Mouse (Mus musculus): ENCODE measurements around the gene Caskin2. TPM values are rescaled to one million over a fixed set of nuclear protein-coding genes. Genes with fewer than 3 reads are reported as not detected.

Gene Caskin2
- polyA plus RNA-seq, 1 experiment from 2014 or later = 5.7 TPM

DNA sequence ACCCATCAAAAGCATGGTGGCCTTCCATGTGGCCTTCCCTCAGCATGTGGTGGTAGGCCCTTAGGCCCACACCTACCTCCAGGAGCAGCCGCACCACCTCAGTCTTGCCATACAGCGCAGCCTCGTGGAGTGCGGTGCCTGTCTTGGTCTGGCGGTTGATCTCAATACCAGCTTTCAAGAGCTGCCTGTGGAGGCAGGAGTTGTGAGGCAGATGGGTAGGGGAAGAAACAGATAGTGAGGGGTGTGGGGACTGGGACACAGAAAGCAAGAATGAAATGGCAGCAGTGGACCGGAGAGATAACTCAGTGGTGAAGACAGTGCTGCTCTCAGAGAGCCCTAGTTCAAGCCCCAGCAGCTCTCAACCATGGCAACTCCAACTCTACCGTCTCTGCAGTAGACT, 8.4 kb downstream of the Caskin2 start:
- H3K4me3 ChIP-seq (replicated peaks) = peak overlapping the region; percentile 51
- no peaks in the 10 kb centered on the region for H3K9me3 ChIP-seq (replicated peaks)
- H3K4me1 ChIP-seq (replicated peaks) = peaks cover 77% of the 10 kb centered on the region
- H3K27ac ChIP-seq (replicated peaks) = peak overlapping the region; percentile 91
- H3K4me2 ChIP-seq = peak overlapping the region; percentile 69
- H3K9ac ChIP-seq = peak overlapping the region; percentile 52
- H3K27me3 ChIP-seq = no peaks in the 10 kb centered on the region
- 19% methylated on average over 7 of the region's 7 CpGs for WGBS (ENCODE audit: insufficient replicate concordance)
- ATAC-seq (ENCODE audit: insufficient read depth) = peak; percentile 90
- H3K36me3 ChIP-seq (replicated peaks) = peaks cover 74% of the 10 kb centered on the region

DNA sequence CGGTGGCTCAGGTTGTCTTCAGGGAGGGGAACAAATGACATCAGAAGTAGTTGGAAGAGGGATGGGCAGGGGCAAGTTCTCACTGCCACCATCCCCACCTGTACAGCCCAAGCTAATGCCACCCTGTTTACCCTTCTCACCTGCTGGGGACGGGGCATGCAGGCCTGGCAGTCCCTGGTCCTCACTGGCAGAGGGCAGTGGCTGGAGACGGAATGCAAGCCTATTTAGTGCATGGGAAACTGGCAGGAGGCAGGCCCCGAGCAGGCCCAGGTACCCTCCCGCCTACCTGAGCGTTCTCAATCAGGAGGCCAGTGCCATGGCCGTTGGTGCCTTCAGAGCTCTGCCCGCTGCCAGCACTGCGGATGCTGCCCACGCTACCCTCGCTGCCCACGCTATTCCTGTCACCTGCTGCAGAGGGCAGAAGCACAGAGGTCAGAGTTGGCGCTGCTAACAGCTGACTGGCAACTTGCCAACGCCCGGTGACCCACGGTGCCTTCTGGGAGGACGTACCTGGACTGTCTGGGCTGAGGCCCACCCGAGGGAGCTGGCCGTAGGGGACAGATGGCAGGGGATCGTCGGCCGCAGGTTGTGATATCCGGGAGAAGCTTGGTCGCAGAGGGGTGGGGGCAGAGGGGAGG, 10.2 kb downstream of the Caskin2 start:
- peaks cover 59% of the 10 kb centered on the region for H3K4me1 ChIP-seq (replicated peaks)

DNA sequence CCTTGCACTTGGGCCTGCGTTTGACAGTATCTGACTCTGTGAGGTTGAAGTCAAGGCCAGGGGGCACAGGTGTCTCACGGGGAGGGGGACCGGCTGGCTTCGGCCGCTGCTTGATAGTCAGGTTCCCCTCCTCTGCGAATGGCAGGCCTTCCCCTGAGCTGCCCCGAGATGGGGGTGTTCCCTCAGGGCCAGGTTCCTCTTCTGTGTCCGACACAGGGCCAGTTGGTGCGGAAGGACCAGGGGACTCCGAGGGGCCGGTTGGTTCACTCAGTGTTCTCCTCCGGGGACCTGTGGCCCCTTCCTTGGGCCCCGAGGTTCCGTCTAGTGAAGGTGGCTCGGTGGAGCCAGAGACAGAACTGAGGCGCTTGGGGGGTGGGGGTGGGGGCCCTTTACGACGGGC, 12.5 kb downstream of the Caskin2 start:
- H3K36me3 ChIP-seq (replicated peaks) = peaks cover 92% of the 10 kb centered on the region
- no peaks in the 10 kb centered on the region for H3K9me3 ChIP-seq (replicated peaks)
- WGBS (ENCODE audit: insufficient replicate concordance) = 80% methylated on average over 18 of the region's 18 CpGs
- no peak overlapping the region for H3K9ac ChIP-seq
- H3K4me2 ChIP-seq = no peak overlapping the region
- H3K27me3 ChIP-seq = no peaks in the 10 kb centered on the region
- ATAC-seq (ENCODE audit: insufficient read depth) = no peak
- peaks cover 37% of the 10 kb centered on the region for H3K4me1 ChIP-seq (replicated peaks)
- H3K4me3 ChIP-seq (replicated peaks) = no peak overlapping the region
- H3K27ac ChIP-seq (replicated peaks) = no peak overlapping the region

More for the DNA sequence above, 10.2 kb downstream of the Caskin2 start:
- Histone ChIP-seq H3K27me3 (no peaks in the 10 kb centered on the region), H3K4me2 (peak overlapping the region; percentile 69), H3K4me3 (replicated peaks) (peak overlapping the region; percentile 51; the same call in 1 of the 2 replicates), H3K36me3 (replicated peaks) (peaks cover 88% of the 10 kb centered on the region), H3K27ac (replicated peaks) (no peak overlapping the region; the same call in 1 of the 2 replicates), H3K9me3 (replicated peaks) (no peaks in the 10 kb centered on the region), H3K9ac (no peak overlapping the region)
- ATAC-seq (ENCODE audit: insufficient read depth) = no peak
- 90% methylated on average over 24 of the region's 24 CpGs for WGBS (ENCODE audit: insufficient replicate concordance)

DNA sequence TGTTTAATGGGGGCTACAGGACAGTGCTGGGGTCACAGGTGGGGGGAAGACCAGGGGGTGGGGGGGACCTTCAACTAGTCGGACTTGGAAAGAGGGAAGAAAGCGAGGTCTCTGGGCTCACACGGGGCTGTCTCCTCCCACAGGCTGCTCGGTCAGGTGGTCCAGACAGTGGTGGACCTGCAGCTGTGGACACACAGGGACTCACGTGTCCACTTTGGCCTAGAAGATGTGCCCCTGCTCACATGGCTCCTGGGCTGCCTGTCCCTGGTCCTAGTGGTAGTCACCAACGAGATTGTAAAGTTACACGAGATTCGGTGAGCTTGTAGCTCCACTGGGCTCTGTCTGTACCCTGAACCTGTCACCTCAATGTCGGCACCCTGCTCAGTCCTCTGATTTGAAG, 15.8 kb downstream of the Caskin2 start:
- no peak overlapping the region for H3K4me3 ChIP-seq (replicated peaks)
- WGBS (ENCODE audit: insufficient replicate concordance) = 79% methylated on average over 9 of the region's 9 CpGs
- peaks cover 100% of the 10 kb centered on the region for H3K36me3 ChIP-seq (replicated peaks)
- no peaks in the 10 kb centered on the region for H3K27me3 ChIP-seq
- H3K9me3 ChIP-seq (replicated peaks) = no peaks in the 10 kb centered on the region
- no peak overlapping the region for H3K27ac ChIP-seq (replicated peaks)
- no peak for ATAC-seq (ENCODE audit: insufficient read depth)
- H3K4me2 ChIP-seq = no peak overlapping the region
- no peak overlapping the region for H3K9ac ChIP-seq
- peaks cover 9% of the 10 kb centered on the region; the same call in 1 of the 2 replicates for H3K4me1 ChIP-seq (replicated peaks)

DNA sequence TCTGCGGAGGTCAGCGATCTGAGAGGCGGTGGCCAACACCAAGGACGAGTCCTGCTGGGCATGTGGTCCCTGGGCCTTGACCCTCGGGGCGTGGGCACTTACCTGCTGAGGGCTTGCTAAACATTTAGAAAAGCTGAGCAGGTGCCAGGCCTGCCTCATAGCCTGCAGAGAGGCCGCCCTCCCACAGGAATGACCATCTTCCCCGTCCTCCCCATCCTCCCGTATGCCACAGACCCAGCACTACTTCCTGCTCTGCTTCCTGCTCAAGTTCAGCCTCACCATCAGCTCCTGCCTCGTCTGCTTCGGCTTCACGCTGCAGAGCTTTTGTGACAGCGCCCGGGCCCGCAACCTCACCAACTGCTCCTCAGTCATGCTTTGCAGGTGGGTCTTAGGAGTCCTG, 16.5 kb downstream of the Caskin2 start:
- Histone ChIP-seq H3K9me3 (replicated peaks) (no peaks in the 10 kb centered on the region), H3K9ac (no peak overlapping the region), H3K4me2 (no peak overlapping the region), H3K27ac (replicated peaks) (no peak overlapping the region), H3K36me3 (replicated peaks) (peaks cover 100% of the 10 kb centered on the region), H3K27me3 (no peaks in the 10 kb centered on the region), H3K4me1 (replicated peaks) (peaks cover 1% of the 10 kb centered on the region; the same call in 1 of the 2 replicates), H3K4me3 (replicated peaks) (no peak overlapping the region)
- no peak for ATAC-seq (ENCODE audit: insufficient read depth)
- 67% methylated on average over 15 of the region's 15 CpGs for WGBS (ENCODE audit: insufficient replicate concordance)

DNA sequence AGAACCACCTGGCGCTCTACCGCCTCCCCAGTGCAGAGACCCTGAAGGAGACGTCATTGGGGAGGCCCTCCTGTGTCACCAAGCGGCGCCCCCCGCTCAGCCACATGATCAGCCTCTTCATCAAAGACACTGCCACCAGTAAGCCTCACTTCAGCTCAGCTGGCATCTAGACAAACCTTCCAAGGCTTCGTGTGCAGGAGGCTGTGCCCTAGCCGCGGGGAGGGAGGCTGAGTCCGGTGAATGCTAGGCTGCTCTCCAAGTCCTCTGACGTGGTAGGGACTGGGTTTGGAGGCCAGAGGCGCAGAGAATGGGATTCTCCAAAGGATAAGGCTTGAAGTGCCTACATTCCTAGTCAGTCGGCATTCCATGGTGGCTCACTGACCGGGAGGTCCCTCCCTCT, 21.1 kb downstream of the Caskin2 start:
- WGBS (ENCODE audit: insufficient replicate concordance) = 86% methylated on average over 14 of the region's 14 CpGs
- H3K36me3 ChIP-seq (replicated peaks) = peaks cover 89% of the 10 kb centered on the region

DNA sequence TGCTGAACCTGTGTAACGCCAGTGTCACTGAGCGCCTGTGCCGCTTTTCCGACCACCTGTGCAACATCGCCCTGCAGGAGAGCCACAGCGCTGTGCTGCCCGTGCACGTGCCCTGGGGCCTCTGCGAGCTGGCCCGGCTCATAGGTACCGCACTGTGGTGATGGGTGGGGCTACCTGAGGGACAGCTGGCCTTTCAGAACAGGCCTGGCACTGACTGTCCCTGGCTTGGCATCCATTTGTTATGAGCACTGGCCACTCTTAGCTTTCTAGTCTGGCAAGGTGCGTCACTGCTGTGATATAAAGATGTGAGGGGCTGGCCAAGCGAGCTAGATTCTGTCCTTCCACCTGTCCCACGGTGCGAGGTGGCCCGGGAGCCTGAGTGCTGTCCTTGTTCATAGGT, 21.5 kb downstream of the Caskin2 start:
- H3K9ac ChIP-seq = no peak overlapping the region
- no peak for ATAC-seq (ENCODE audit: insufficient read depth)
- no peaks in the 10 kb centered on the region; the same call in 1 of the 2 replicates for H3K4me1 ChIP-seq (replicated peaks)
- H3K4me2 ChIP-seq = no peak overlapping the region
- H3K27ac ChIP-seq (replicated peaks) = no peak overlapping the region
- H3K4me3 ChIP-seq (replicated peaks) = no peak overlapping the region
- H3K27me3 ChIP-seq = no peaks in the 10 kb centered on the region
- 92% methylated on average over 16 of the region's 16 CpGs for WGBS (ENCODE audit: insufficient replicate concordance)
- H3K9me3 ChIP-seq (replicated peaks) = no peaks in the 10 kb centered on the region
- peaks cover 85% of the 10 kb centered on the region for H3K36me3 ChIP-seq (replicated peaks)

More for the DNA sequence above, 21.1 kb downstream of the Caskin2 start:
- no peak for ATAC-seq (ENCODE audit: insufficient read depth)
- no peaks in the 10 kb centered on the region for H3K9me3 ChIP-seq (replicated peaks)
- no peak overlapping the region for H3K9ac ChIP-seq
- no peaks in the 10 kb centered on the region for H3K27me3 ChIP-seq
- no peak overlapping the region for H3K27ac ChIP-seq (replicated peaks)
- H3K4me2 ChIP-seq = no peak overlapping the region
- no peaks in the 10 kb centered on the region; the same call in 1 of the 2 replicates for H3K4me1 ChIP-seq (replicated peaks)
- H3K4me3 ChIP-seq (replicated peaks) = no peak overlapping the region

DNA sequence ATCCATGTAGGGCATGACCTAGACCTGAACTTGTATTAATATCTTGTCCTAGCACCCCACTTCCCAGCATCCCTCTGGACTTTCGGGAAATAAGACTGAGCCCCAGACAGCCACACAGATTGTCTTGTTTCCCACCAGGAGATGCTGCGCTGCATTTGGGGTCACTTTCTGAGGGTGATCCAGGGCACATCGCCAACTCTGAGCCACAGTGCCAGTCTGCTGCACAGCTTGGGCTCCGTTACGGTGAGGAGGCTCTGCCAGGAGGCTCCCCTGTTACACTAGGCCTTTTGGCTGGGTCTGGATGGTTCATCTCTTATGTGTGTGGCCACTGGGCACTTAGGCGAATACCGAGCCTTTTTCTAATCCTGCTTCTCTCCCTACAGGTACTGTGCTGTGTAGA, 23.7 kb downstream of the Caskin2 start:
- no peak overlapping the region for H3K4me2 ChIP-seq
- no peaks in the 10 kb centered on the region for H3K9me3 ChIP-seq (replicated peaks)
- no peak overlapping the region for H3K27ac ChIP-seq (replicated peaks)
- H3K27me3 ChIP-seq = no peaks in the 10 kb centered on the region
- H3K4me3 ChIP-seq (replicated peaks) = no peak overlapping the region
- peaks cover 3% of the 10 kb centered on the region; the same call in 1 of the 2 replicates for H3K4me1 ChIP-seq (replicated peaks)
- peaks cover 72% of the 10 kb centered on the region for H3K36me3 ChIP-seq (replicated peaks)
- WGBS (ENCODE audit: insufficient replicate concordance) = 86% methylated on average over 7 of the region's 7 CpGs
- ATAC-seq (ENCODE audit: insufficient read depth) = no peak
- no peak overlapping the region for H3K9ac ChIP-seq

DNA sequence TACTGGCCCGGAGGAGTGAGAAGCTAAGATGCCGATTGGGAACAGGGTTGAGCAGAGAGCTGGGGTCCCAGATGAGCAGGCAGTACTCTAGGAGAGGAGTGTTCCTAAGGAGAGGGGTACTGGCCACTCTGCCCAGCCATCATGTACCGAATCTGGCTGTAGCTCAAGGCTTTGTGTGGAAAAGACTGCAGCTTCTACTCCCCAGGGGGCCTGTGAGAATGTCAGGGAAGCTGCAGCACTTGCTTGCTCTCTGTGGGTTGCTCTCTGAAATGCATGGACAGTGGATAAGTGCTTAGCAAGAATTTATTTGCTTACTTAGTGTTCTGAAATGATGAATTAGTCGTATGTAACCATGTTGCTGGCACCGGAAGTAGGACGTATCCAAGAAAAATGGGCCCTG, 27.0 kb downstream of the Caskin2 start:
- Histone ChIP-seq H3K36me3 (replicated peaks) (peaks cover 39% of the 10 kb centered on the region), H3K27ac (replicated peaks) (no peak overlapping the region), H3K9me3 (replicated peaks) (no peaks in the 10 kb centered on the region), H3K9ac (no peak overlapping the region), H3K27me3 (no peaks in the 10 kb centered on the region), H3K4me3 (replicated peaks) (no peak overlapping the region), H3K4me2 (no peak overlapping the region), H3K4me1 (replicated peaks) (peaks cover 11% of the 10 kb centered on the region)
- WGBS (ENCODE audit: insufficient replicate concordance) = 84% methylated on average over 6 of the region's 6 CpGs
- no peak for ATAC-seq (ENCODE audit: insufficient read depth)

DNA sequence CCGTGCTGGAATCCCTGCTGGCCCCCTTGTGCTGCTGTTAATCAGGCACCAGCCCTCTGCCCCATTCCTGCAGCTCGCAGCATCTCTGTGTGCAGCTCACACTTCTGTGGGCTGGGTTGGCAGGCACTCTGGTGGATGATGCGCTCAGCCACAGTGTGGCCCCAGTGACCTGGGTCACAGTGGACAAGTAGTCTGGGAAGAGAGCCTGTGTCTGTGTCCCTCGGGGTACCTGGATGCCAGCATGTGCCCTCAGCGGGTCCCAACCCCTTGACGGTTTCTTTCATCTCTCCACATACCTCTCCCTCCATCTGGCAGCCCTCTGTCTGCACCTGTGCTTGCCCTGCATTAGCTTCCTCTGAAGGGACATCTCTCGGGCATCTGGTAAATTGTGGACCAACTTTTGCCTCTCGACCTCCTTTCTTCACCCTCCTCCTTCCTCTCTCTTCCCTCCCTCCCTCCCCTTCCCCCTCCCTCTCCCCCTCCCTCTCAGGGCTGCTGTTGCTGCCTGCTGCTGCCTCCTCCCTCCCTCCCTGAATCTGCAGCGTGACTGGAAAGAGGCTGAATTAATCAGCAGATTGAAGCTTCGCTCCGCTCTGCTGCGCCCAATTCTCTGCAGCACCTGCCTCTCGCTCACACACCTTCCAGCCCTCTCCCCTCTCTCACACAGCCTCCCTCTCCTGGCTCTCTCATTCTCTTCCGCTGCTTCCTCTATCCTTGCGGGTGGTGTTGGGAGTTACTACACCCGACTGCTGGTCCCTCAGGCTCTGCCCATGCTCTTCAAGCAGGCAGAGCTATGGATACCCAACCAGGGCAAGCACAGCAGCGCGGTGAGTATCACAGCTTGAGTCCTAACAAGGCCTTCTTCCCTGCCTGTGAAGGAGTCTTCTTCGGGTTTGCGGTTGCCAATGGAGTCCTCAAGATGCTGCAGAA, 33.0 kb downstream of the Caskin2 start:
- peak overlapping the region; percentile 99 for H3K27ac ChIP-seq (replicated peaks)
- 42% methylated on average over 20 of the region's 20 CpGs for WGBS (ENCODE audit: insufficient replicate concordance)
- peaks cover 16% of the 10 kb centered on the region for H3K36me3 ChIP-seq (replicated peaks)
- H3K4me2 ChIP-seq = peak overlapping the region; percentile 85
- peak overlapping the region; percentile 47 for H3K4me3 ChIP-seq (replicated peaks)
- H3K4me1 ChIP-seq (replicated peaks) = peaks cover 71% of the 10 kb centered on the region
- no peak for ATAC-seq (ENCODE audit: insufficient read depth)
- peak overlapping the region; percentile 65 for H3K9ac ChIP-seq
- no peaks in the 10 kb centered on the region for H3K9me3 ChIP-seq (replicated peaks)
- H3K27me3 ChIP-seq = no peaks in the 10 kb centered on the region

DNA sequence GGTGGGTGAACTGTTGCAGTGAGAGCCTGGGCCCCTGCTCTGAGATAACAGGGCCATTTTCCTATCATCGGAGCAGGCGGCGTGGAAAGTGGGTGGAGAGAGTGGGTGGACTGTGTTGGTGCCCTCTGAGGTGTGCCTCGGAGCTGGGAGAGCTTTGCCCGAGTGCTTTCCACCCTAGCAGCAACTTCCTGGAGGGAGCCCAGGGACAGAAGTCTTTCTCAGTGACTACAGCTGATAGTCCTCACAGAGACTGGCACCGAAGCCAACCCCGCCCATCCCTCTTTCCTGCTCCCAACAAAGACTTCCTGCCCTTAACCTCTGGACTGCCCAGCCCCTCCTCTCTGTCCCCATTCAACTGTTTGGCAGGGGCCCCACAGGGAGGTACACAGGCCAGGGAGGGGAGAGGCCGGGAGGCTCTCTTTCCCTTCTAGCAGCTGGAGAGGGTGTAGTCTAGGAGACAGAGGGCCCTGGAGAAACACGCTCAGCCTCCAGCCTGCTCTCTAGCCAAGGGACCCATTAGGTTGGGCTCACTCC, 34.3 kb downstream of the Caskin2 start:
- H3K4me1 ChIP-seq (replicated peaks) = peaks cover 65% of the 10 kb centered on the region
- peak overlapping the region; percentile 85 for H3K4me2 ChIP-seq
- peak overlapping the region; percentile 65 for H3K9ac ChIP-seq
- peak; percentile 96 for ATAC-seq (ENCODE audit: insufficient read depth)
- no peaks in the 10 kb centered on the region for H3K27me3 ChIP-seq
- peak overlapping the region; percentile 99 for H3K27ac ChIP-seq (replicated peaks)
- no peaks in the 10 kb centered on the region for H3K9me3 ChIP-seq (replicated peaks)
- peak overlapping the region; percentile 47 for H3K4me3 ChIP-seq (replicated peaks)
- H3K36me3 ChIP-seq (replicated peaks) = peaks cover 14% of the 10 kb centered on the region; the same call in 1 of the 2 replicates
- 6% methylated on average over 9 of the region's 9 CpGs for WGBS (ENCODE audit: insufficient replicate concordance)
